Mouse (Mus musculus) neural tube, embryonic 15.5 days (tissue): ENCODE measurements around the gene Rexo4. TPM values are rescaled to one million over a fixed set of nuclear protein-coding genes. Genes with fewer than 3 reads are reported as not detected.

Experiments used
- ATAC-seq: fragments of 200-750 bp; cut with Nextera tagmentation; 2 replicates; pipeline ENCODE4 v1.8.0; 2017; ENCODE audit warnings: mild to moderate bottlenecking, moderate TSS enrichment, moderate library complexity; ENCODE audit not compliant: low FRiP score
- H3K27ac ChIP-seq: fragments of 300-500 bp; sonication (generic); replicated peaks from 2 replicates; pipeline ENCODE4 v1.5.1; 2015; ENCODE audit warnings: mild to moderate bottlenecking, inconsistent platforms
- H3K27me3 ChIP-seq: fragments of 300-500 bp; sonication (generic); replicated peaks from 2 replicates; pipeline ENCODE4 v1.6.1; 2015; ENCODE audit warnings: inconsistent platforms
- H3K36me3 ChIP-seq: fragments of 300-500 bp; sonication (generic); 2 replicates; pipeline ENCODE4 v1.6.1; 2015; ENCODE audit warnings: inconsistent platforms
- H3K4me1 ChIP-seq: fragments of 300-500 bp; sonication (generic); 2 replicates; pipeline ENCODE4 v1.6.1; 2015; ENCODE audit warnings: inconsistent platforms
- H3K4me2 ChIP-seq: fragments of 300-500 bp; sonication (generic); 2 replicates; pipeline ENCODE4 v1.6.1; 2015; ENCODE audit warnings: inconsistent platforms, mild to moderate bottlenecking, moderate library complexity
- H3K4me3 ChIP-seq: fragments of 300-500 bp; sonication (generic); replicated peaks from 2 replicates; pipeline ENCODE4 v1.5.1; 2015; ENCODE audit warnings: mild to moderate bottlenecking, inconsistent platforms
- H3K9ac ChIP-seq: fragments of 300-500 bp; sonication (generic); replicated peaks from 2 replicates; pipeline ENCODE4 v1.6.1; 2015; ENCODE audit warnings: mild to moderate bottlenecking, inconsistent platforms
- H3K9me3 ChIP-seq: fragments of 300-500 bp; sonication (generic); replicated peaks from 2 replicates; pipeline ENCODE4 v1.6.1; 2016; ENCODE audit warnings: inconsistent platforms
- WGBS: fragments of 180-500 bp; shearing (Covaris S2); methylation state at CpG from one replicate; pipeline ENCODE4 v1.1.7; 2015; ENCODE audit warnings: mixed read lengths; 5-methylcytosine and 5-hydroxymethylcytosine counted together
- polyA plus RNA-seq: library from polyadenylated mRNA; unstranded; fragments of >200 nt; fragmentation: Nextera tagmentation; extraction: Ambion mirVana; gene quantifications from 2 replicates; pipeline ENCODE4 v1.2.1, GENCODE M21; 2015

Rexo4 gene
- polyA plus RNA-seq, 1 experiment from 2014 or later: 38.0 TPM

- Histone ChIP-seq H3K4me2 (no peak overlapping the region), H3K27me3 (no peaks in the 10 kb centered on the region), H3K4me3 (no peak overlapping the region), H3K36me3 (peaks cover 42% of the 10 kb centered on the region), H3K27ac (no peak overlapping the region), H3K4me1 (peaks cover 47% of the 10 kb centered on the region), H3K9me3 (no peaks in the 10 kb centered on the region), H3K9ac (no peak overlapping the region)
- no peak for ATAC-seq
- WGBS: 94% methylated on average over 3 of the region's 3 CpGs
Observed at GRCm38 (mm10) chr2:26906431-26906830, 57.8 kb downstream of the Rexo4 start.

- peaks cover 42% of the 10 kb centered on the region for H3K36me3 ChIP-seq
- no peak overlapping the region for H3K4me3 ChIP-seq
- no peak overlapping the region for H3K4me2 ChIP-seq
- 98% methylated on average over 2 of the region's 2 CpGs for WGBS
- H3K27me3 ChIP-seq: no peaks in the 10 kb centered on the region
- ATAC-seq: no peak
- H3K27ac ChIP-seq: no peak overlapping the region
- peaks cover 51% of the 10 kb centered on the region for H3K4me1 ChIP-seq
- no peak overlapping the region for H3K9ac ChIP-seq
- no peaks in the 10 kb centered on the region for H3K9me3 ChIP-seq
Observed at GRCm38 (mm10) chr2:26905936-26906335, 58.2 kb downstream of the Rexo4 start.

Other genes starting within 250 kb of the Rexo4 start
- not detected in 2 replicates for gene Abo, start 99.4 kb downstream of the Rexo4 start, polyA plus RNA-seq
- gene Surf6, start 61.5 kb downstream of the Rexo4 start, polyA plus RNA-seq: 29.4 and 32.2 TPM in 2 replicates
- gene Med22, start 53.7 kb downstream of the Rexo4 start, polyA plus RNA-seq: 95.7 and 108 TPM in 2 replicates
- gene Rpl7a, start 53.6 kb downstream of the Rexo4 start, polyA plus RNA-seq: 385 and 446 TPM in 2 replicates
- 56.6 and 58.4 TPM in 2 replicates for gene Surf2, start 48.0 kb downstream of the Rexo4 start, polyA plus RNA-seq
- 89.2 and 97.5 TPM in 2 replicates for gene Surf1, start 47.9 kb downstream of the Rexo4 start, polyA plus RNA-seq
- gene Surf4, start 30.5 kb downstream of the Rexo4 start, polyA plus RNA-seq: 110 and 126 TPM in 2 replicates
- 0.13 and 0.61 TPM in 2 replicates for gene Stkld1, start 30.3 kb downstream of the Rexo4 start, polyA plus RNA-seq
- 0.09 TPM in 1 of 2 replicates, not detected in the other for gene Adamts13, start 9.0 kb upstream of the Rexo4 start, polyA plus RNA-seq
- gene Cacfd1, start 45.5 kb upstream of the Rexo4 start, polyA plus RNA-seq: 98.5 and 103 TPM in 2 replicates
- gene Slc2a6, start 63.6 kb upstream of the Rexo4 start, polyA plus RNA-seq: 17.2 and 20.0 TPM in 2 replicates
- gene Mymk, start 107.8 kb upstream of the Rexo4 start, polyA plus RNA-seq: 2.5 and 3.4 TPM in 2 replicates
- gene Adamtsl2, start 115.0 kb upstream of the Rexo4 start, polyA plus RNA-seq: 7.2 and 7.7 TPM in 2 replicates
- 10.1 and 10.3 TPM in 2 replicates for gene Fam163b, start 178.1 kb upstream of the Rexo4 start, polyA plus RNA-seq
- gene Dbh, start 200.8 kb upstream of the Rexo4 start, polyA plus RNA-seq: 0.29 and 0.37 TPM in 2 replicates